Mouse (Mus musculus) regulatory T cell (primary cell): ENCODE measurements around the gene Pias4.
"Not testable (repeated sequence)": the region's sequence is repeated elsewhere in the genome, so short reads cannot be mapped to it uniquely, and the experiment has no call there.

Experiments
- in situ Hi-C: fragments of 300-600 bp; cut with MboI, MseI; formaldehyde crosslinking; loops from one replicate; pipeline ENCODE4 v1.15.1; 2025; ENCODE audit warnings: high pct_unique_total_duplicates

The Pias4 gene

DNA sequence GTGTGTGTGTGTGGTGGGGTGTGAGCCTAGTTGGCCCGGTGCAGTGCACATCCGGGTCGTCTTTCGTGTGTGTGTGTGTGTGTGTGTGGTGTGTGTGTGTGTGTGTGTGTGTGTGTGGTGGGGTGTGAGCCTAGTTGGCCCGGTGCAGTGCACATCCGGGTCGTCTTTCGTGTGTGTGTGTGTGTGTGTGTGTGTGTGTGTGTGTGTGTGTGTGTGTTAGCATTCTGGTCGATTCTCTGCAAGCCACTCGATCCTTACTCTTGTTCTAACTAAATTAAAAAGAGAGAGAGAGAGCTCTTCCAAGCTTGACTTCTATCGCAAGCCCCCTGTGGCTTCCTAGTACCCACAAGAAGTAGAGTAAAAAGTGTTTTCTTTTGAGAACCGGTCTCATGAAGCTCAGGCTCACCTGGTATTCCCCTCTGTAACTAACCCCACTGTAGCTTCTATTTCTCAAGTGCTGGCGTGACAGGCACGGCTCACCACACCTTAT, 1.7 kb upstream of the Pias4 start:
- in situ Hi-C loops, result not testable (repeated sequence)

DNA sequence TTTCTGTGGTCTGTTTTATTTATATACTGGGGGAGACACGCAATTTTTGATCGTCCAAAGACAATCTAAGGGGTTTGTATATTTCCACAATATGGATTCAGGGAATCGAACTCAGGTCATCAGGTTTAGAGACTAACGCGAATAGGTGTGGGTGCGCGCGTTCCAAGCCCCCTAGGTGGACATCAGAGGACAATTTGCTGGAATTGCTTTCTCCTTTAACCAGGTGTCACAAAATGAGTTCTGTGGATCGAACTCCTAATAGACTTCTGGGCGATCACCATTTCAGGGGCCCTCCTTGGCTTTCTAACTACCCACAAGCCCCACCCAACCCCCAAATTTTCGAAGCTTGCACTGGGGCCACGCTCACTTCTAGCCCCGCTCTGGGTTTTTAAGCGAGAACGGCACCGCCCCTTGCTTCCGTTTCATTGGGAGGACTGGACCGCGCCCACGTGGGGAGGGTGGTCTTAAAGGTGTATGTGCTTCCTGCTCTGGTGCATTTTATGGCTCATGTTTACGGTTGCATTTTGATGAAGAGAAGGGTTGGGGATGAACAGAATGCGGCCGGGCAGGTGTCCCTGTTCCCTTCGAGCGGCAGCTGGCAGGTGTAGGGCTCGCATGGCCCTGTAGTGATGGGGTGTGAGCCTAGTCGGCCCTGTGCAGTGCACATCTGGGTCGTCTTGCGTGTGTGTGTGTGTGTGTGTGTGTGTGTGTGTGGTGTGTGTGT, 960 bp upstream of the Pias4 start:
- in situ Hi-C loops, result no loop called here

DNA sequence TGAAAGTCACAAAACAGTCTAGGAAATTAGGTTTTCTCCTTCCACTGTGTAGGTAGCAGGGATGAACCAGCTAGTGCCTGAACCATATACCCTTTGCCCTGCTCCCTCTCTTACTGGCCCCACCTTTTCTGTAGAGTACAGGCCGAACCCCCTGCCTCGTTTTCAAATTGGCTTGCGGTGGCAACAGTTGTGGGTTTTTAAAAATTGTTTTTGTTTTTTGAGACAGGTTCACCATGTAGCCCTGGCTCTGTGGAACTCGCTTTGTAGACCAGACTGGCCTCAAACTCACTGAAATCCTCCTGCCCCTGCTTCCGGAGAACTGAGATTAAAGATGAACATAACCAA, 336 bp upstream of the Pias4 start:
- in situ Hi-C loops, result no loop called here

DNA sequence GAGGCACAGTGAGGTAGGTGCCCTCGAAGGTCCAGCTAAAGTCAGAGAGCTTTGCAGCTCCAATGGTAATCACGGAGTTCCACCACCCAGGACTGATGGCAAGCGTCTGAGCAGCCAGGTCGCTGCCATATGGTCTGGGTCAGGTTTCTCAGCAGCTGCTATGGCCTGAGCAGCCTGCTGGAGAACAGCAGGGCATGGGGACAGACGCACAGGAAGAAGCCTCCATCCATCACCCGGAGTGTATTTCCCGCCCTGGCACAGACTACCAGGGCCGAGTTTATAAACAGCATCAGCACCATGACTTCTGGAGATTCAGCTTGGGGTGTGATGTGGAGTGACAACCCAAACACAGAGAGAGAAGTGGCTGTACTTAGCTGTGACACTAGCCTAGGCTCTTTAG, 2.6 kb downstream of the Pias4 start:
- in situ Hi-C loops, result no loop called here

DNA sequence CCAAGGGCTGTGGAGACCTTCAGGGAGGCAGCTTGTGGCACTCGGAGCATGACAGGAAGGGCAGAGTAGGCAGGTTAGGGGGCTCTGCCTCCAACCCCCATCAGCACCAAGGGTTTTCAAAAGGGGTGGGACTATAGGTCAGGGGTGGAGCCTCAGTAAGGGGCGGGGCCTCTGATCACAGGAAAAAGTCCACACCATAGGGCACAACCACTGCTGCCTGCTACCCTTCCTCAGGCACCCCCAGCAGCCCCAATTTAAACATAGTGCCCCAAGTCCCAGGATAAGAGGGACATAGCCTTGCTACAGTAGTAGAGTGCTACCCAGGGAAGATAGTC, 5.4 kb downstream of the Pias4 start:
- in situ Hi-C loops, result no loop called here

DNA sequence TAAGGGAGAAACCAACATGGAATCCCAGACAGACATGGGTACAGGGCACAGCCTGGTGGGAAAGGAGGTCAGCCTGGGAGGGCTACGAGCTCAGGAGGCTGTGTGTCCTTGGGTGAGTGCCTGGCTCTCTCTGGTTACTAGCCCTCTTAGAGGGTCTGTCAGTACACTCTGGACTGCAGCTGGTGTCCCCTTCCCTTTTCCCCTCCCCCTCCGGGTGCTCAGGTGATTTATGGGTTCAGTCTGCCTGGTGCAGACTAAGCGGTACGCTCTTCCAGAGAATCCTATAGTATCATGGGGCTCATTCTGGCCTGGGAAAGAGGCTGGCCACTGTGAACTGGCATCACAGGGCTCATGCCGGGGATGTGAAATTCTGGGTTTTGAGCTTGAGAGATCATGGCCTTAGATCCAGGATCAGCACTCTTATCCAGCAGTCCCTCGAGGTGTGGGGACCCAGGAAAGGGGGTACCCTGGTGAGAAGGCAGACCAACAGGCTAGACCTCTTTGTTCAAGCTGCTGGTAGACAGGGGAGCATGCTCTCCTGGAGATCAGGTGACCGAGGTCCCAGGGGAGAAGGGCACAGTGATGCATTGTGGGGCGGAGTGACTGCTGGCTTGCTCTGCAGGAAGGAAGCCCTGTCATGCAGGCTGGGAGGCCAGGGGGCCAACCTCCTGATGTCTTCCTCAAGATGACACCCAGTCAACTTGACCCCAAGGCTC, 6.0 kb downstream of the Pias4 start:
- in situ Hi-C loops, result no loop called here

DNA sequence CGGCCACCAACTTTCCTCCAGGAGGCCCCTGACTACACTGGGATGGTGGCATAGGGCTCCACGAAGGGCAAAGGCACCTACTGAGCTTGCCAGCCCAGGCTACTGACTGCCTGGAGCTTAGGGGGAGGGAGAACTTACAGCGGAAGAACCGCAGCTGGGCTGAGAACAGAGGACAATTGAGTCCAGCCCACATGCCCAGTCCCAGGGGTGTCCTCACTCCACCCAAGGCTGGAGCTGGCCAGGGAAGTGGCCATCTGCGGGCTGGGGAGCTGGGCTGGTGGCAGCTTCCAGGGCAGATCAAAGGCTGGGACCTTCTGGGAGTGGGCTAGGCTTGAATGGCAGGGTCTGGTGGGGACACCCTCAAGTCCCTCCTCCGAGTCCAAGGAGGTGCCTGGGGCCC, 13.0 kb downstream of the Pias4 start:
- in situ Hi-C loops, result no loop called here

DNA sequence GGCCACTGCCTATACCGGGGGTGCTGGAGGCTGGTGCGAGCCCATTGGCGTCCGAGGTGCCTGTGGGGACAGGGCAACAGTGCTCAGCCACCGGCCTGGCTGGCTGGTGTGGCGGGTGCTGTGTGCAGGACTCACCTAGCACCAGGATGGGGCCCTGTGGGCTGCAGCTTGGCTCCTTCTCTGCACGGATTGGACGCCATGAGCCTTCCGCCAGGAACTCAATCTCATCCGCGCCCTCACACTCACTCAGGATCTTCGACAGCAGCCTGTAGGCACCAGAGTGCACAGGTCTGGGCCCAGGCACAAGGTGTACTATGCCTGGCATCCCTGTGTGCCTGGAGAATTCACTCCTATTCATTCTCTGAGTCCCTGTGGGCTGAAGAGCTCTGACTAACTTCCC, 13.4 kb downstream of the Pias4 start:
- in situ Hi-C loops, result no loop called here

DNA sequence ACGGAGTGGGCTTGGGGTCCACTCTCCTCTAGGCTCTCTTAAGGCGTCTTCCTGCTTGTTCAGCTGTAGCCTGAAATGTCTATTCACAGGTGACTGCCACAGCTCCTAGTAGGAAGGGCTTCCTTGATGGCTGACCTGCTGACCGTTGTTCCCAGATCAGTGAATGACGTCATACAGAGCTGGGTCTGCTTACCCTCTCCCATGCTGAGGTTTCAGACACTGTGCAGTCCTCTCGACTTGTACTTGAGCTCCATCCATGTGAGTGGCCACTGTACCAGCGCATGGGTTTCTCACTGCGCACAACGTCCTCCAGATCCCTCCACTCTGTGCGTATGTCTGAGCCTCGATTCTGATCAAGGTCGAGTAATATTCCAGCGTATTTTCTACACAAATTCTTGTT, 15.1 kb downstream of the Pias4 start:
- in situ Hi-C loops, result no loop called here

DNA sequence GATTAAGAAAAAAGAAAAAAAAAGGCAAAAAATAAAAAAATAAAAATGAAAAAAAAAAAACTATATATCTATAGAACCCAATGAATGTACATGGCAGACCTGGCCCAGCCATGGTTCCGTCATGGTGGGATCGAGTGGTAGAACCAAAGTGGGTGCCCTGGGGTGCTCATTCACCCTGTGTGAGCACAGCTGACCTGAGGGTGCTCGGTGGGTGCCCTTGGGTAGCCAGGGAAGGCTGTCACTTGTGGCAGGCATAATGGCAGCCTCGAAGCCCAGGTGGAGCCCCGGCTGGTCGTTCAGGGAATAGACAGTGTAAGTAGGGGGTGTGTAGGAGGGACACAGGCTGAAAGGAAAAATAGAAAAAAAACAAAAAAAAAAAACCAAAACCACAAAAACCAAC, 16.5 kb downstream of the Pias4 start:
- in situ Hi-C loops, result no loop called here

DNA sequence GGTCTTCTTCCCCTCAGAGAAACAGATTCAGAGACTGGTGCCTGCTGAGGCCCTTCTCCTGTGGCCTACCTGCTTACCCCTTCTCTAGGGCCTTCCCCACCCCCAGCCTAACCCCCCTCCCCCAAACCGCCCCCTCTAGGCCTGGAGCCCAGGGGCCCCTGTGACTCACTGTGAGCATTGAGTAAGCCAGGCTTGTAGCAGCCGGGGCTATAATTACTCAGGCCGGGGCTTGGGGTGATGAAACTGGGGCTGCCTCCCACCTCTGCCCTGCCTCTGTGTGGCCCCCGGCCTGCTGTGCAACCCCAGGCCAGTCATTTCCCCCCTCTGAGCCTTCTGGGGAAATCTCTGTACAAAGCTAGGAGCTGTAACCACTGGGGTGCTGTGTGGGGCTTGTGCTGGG, 21.4 kb downstream of the Pias4 start:
- in situ Hi-C loops, result no loop called here

DNA sequence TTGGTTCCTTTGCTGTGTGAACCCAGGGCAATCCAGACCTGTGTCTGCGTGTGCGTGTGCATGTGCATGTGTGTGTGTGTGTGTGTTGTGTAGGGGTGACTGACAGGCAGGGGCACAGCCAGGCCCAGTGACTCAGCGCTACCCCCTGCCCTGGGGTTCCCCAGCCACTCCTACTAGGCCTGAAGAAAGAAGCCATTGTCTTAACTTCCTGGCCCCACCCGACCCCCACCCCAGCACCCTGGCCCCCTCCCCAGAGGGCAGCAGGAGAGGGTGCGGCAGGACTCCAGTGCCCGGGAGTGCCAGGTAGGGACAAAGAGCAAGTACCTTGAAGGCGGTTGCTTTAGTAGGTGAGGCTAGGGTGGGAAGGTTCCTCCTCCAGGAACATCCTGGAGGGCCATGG, 21.9 kb downstream of the Pias4 start:
- in situ Hi-C loops, result no loop called here

DNA sequence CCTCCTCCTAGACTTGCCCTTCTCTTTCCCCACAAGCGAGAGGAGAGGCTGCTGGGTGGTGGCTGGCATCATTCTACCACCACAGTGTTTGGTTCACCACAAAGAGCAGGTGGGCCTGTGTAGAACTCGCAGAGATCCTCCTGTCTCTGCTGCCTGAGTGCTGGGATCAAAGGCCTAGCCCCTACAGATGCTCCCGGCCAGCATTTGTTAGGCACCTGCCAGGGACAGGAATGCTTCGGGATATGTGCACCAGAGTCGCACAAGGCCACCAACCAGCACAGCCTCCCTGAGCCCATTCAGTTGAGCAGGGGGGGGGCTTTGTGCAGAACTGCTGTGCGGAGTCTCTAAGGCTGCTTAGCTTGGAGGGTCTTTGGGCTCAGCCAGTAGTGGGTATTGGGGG, 22.4 kb downstream of the Pias4 start:
- in situ Hi-C loops, result no loop called here

DNA sequence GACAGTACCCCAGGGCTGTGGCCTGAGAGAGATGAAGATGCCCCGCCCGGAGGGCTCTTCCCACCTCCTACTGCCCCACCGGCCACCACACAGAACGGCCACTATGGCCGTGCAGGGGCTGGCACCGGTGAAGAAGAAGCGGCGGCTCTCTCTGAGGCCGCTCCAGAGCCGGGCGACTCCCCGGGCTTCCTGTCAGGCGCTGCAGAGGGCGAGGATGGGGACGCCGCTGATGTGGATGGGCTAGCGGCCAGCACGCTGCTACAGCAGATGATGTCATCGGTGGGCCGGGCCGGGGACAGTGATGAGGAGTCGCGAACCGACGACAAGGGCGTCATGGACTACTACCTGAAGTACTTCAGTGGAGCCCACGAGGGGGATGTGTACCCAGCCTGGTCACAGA, 23.1 kb downstream of the Pias4 start:
- in situ Hi-C loops, result no loop called here

DNA sequence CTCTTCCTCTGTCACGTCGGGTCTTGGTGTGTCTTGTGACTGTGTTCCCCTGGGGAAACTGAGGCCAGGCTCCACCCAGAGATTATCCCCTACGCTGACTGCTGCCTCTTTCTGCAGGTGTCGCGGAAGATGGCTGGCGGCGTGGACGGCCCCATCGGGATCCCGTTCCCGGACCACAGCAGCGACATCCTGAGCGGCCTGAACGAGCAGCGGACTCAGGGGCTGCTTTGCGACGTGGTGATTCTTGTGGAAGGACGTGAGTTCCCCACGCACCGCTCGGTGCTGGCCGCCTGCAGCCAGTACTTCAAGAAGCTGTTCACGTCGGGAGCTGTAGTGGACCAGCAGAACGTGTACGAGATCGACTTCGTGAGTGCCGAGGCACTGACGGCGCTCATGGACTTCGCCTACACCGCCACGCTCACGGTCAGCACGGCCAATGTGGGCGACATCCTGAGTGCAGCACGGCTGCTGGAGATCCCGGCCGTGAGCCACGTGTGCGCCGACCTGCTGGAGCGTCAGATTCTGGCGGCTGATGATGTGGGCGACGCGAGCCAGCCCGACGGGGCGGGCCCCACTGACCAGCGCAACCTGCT, 23.8 kb downstream of the Pias4 start:
- in situ Hi-C loops, result no loop called here

DNA sequence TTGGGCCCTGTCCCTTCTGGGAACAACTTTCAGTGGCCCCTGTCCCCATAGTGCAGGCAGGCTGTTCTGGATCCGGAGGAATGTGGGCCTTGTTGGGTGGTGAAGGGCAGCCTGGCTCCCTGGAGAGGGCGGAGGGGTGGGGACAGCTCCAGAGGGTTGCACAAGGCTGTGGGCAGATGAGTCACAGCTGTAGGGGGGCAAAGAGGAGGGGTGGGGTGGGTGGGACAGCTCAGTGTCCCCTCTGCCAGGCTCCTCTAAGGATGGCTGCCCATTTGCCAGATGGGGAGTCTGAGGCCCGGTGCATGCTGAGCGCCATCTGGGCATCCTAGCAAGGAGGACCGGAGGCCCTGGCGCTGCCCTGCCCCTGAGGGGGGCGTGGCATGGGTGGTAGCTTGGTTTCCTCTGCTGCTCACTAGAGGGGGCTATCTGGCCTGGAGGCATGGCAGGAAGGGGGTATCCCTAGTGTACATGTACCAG, 24.5 kb downstream of the Pias4 start:
- in situ Hi-C loops, result no loop called here

DNA sequence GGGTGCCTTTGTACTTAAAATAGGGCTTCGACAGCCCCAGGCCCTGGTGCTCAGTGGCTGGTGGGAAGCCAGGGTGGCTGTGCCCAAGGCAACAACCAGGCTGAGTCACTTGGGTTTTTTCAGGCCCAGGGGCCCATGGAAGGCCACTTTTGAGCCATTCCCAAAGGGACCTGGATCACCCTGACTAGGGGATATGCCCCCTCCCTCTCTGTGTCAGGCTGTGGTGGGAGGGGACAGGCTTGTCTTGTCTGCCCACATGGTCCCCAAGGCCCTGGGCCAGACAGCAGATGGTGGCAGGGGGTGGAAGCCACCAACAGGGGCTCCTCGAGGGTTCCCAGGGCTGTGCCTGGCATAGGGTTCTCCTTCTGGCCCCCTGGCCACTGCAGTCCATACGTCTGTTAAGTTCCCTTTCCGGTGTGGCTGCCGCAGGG, 25.2 kb downstream of the Pias4 start:
- in situ Hi-C loops, result no loop called here

DNA sequence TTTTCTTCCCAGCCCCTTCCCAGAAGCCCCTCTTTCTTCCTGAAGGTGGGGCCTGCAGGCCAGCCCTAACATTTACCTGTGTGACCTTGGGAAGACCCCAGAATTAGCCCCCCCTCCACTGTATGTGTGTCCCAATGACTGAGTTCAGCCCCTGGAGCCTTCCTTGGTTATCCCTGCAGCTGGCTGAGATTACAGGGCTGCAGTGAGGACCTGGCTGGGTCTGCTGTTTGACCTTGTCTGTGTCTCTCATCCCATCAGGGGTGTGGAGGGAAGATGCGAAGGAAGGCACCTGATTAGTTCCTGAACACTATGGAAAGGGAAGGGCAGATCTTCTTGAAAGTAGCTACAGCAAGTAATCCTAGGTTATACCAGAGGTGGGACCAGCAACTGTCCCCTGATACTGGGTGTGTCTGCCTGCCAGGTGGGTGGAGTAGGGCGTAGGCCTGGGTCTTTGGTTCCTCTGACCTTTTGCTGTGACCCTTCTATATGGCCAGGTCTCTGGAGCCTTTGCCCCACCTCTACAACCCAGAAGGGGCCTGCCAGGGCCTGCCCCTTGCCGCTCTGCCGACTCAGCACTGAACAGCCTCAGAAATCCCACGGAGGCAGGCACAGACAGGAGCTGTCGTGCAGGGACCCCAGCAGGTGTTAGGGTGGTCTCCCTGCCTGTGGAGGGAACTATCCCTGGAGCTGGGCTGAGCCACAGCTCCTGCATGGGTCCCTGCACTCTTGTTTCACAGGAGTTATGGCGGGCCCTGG, 26.1 kb downstream of the Pias4 start:
- in situ Hi-C loops, result no loop called here

DNA sequence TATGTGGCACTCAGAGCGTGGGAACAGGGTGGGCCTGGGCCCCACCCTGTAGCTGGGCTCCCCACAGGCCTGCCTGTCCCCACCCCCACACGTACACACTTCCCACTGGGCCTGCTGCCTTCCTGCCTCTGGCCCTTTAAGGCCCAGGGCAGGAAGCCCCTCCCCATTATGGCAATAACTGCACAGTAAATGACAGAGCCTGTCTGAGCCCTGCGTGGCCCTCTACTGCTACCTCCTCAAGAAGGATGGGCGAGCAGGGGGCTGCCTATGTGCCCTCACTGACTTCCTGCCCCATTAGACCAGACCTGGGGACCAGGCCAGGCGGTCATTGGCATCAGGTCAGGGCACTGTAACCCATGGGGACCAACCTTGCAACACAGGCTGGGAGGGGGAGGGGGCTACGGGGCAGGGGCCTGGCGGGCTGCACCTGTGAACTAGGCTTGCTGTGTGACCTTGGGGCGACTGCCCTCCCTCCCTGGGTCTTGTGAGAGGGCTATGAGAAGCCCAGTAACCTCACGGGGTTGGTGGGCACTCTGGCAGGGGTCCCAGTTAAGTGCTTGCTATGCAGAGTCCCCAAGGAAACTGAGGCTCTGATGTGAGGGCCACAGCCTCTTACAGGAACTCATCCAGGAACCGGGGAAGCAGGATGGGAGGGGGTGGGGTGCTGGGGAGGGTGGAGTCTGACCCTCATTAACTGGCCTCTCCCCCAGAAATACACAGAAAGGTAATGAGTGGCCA, 26.8 kb downstream of the Pias4 start:
- in situ Hi-C loops, result no loop called here

DNA sequence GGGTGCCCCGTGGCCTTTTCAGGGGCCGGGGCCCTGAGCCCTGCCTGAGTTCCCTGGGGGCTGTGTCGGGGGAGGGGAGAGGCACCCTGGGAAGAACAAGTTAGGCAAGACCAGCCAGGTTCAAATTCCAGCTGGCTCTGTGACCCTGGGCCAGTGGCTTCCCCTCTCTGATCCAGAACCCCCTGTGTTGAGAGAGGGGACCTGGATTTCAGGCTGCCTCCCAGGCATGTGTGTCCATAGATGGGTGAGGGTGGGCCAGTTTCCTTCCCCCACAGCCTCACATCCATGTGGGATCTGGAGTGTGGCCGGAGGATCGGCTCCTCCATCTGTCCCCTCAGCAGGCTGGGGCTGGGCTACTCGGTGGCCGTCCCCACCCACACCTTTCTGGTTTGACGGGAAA, 27.7 kb downstream of the Pias4 start:
- in situ Hi-C loops, result no loop called here

DNA sequence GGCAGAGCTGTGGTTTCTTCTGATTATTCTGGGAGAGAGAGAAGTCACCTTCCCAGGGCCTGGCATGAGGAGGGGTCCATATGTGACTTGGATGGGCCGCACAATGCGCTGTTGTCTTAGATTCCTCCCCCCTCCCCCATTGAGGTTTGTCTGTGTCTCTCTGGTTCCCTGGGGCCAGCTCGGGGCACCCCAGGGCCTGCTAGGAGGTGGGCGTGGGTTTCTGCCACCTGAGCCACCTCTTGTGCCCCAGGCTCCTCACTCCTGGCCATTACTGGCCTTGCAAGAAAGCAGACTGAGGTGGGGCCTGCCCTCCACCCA, 28.2 kb downstream of the Pias4 start:
- in situ Hi-C loops, result loop anchor here (5.0 kb wide), 1 partner anchor 38 kb away; the partner anchor contains the start of gene Eef2
